ENCODE assay signal across 16 mouse cellular contexts in genomic region chr2:113902406-113902805, GRCm38 (mm10). TPM values are rescaled to one million over a fixed set of nuclear protein-coding genes. Genes with fewer than 3 reads are reported as not detected.
DNase-seq lines count a peak whose midpoint lies in the region; ATAC-seq and TF ChIP-seq lines count a peak whose summit lies in the region.
"Had no signal": no experiment of that assay in that cellular context is flagged by ENCODE, and none has a peak within 500 bp of the region (broad histone marks: within the 10 kb centered on the region; RNA-seq: fewer than 3 reads in every experiment).

No protein-coding gene starts in this region.

- H3K36me3 ChIP-seq in kidney, embryonic 15.5 days: no peaks in the 10 kb centered on the region
- H3K36me3 ChIP-seq: hindbrain, embryonic 15.5 days; limb, embryonic 13.5 days; lung, embryonic 15.5 days had no signal

- no peaks in the 10 kb centered on the region for H3K27me3 ChIP-seq in kidney, embryonic 15.5 days
- H3K27me3 ChIP-seq: hindbrain, embryonic 15.5 days; limb, embryonic 13.5 days; lung, embryonic 15.5 days had no signal

- no peak for ATAC-seq in kidney, embryonic 15.5 days (replicated peaks; ENCODE audit: low FRiP score)
- ATAC-seq: forebrain, embryonic 14.5 days had no signal

- H3K4me1 ChIP-seq in kidney, embryonic 15.5 days: no peaks in the 10 kb centered on the region
- H3K4me1 ChIP-seq in lung, adult 2 months (ENCODE audit: control insufficient read depth, insufficient read depth, low read length): peaks cover 2% of the 10 kb centered on the region; the same call in 1 of the 2 replicates
- H3K4me1 ChIP-seq: hindbrain, embryonic 15.5 days; limb, embryonic 13.5 days; lung, embryonic 15.5 days had no signal

- peak; percentile 8 for DNase-seq in kidney, adult 11 months
- DNase-seq in lung, adult 18-20 months: peak; percentile 3 to 17
- DNase-seq in lung, adult 2 months: no peak
- peak; percentile 82 for DNase-seq in adrenal gland, adult 2 months
- peak; percentile 34 for DNase-seq in adrenal gland, postnatal 25 days
- no peak for DNase-seq in left cerebral cortex, adult 9 months (ENCODE audit: low spot score in 2 of 2)
- DNase-seq: gastrocnemius, postnatal 25 days; layer of hippocampus, adult 9-11 months; right cerebral cortex, postnatal 14 days had no signal

- no peak overlapping the region for H3K4me2 ChIP-seq in kidney, embryonic 15.5 days
- H3K4me2 ChIP-seq: hindbrain, embryonic 15.5 days; limb, embryonic 13.5 days; lung, embryonic 15.5 days had no signal

- H3K9me3 ChIP-seq in kidney, embryonic 15.5 days (replicated peaks): no peaks in the 10 kb centered on the region
- H3K9me3 ChIP-seq: hindbrain, embryonic 15.5 days; limb, embryonic 13.5 days; lung, embryonic 15.5 days had no signal

- TF ChIP-seq POLR2A in lung, adult 2 months (IDR thresholded peaks at IDR 0.05; ENCODE audit: borderline replicate concordance, extremely low read depth, low read depth, low read length): no peak

- H3K27ac ChIP-seq in kidney, embryonic 15.5 days: no peak overlapping the region
- H3K27ac ChIP-seq: hindbrain, embryonic 15.5 days; kidney, postnatal 0 days; limb, embryonic 13.5 days; lung, embryonic 15.5 days had no signal

- TF ChIP-seq CTCF in lung, adult 2 months (IDR thresholded peaks at IDR 0.05; ENCODE audit: insufficient read depth, low read length): no peak

- H3K4me3 ChIP-seq in kidney, embryonic 15.5 days (replicated peaks): no peak overlapping the region
- no peak overlapping the region for H3K4me3 ChIP-seq in lung, adult 2 months (replicated peaks; ENCODE audit: extremely low read depth, low read depth, low read length)
- H3K4me3 ChIP-seq: erythroblast, embryonic 14.5 days; hindbrain, embryonic 15.5 days; limb, embryonic 13.5 days; lung, embryonic 15.5 days had no signal

- no peak overlapping the region for H3K9ac ChIP-seq in kidney, embryonic 15.5 days
- H3K9ac ChIP-seq: hindbrain, embryonic 15.5 days; limb, embryonic 13.5 days; lung, embryonic 15.5 days had no signal

RNA-seq across cellular contexts. Expression of gene Arhgap11a, which starts 53.9 kb away (rescaled TPM):
- 29.0 and 29.9 TPM in 2 replicates for polyA plus RNA-seq in kidney, embryonic 15.5 days (2015; fragmentation: Nextera tagmentation; extraction: Ambion mirVana)
- 0.60 and 1.2 TPM in 2 replicates for polyA plus RNA-seq in lung, adult 2 months (2012; rRNA removed)
- 1 to 10 TPM; 2.1 to 2.2 TPM for total RNA-seq in adrenal gland, adult 2 months (2021)
- 0.13 and 0.18 TPM in 2 replicates for polyA plus RNA-seq in adrenal gland, adult 2 months (2012; rRNA removed)
- 7.4 TPM in 2 replicates for total RNA-seq in adrenal gland, postnatal 25 days (2021)

Comparison
In these comparisons a context has a peak if more than half of its experiments do, and no peak if none do; other contexts are left out.
1. DNase-seq: peak in kidney, adult 11 months (single experiment), lung, adult 18-20 months (2 of 2), adrenal gland, adult 2 months (single experiment) and adrenal gland, postnatal 25 days (single experiment); none in lung, adult 2 months (single experiment) and left cerebral cortex, adult 9 months (0 of 2).
2. RNA of gene Arhgap11a, which starts 53.9 kb away (polyA plus RNA-seq): 29.0 to 29.9 TPM in kidney, embryonic 15.5 days; 0.60 to 1.2 TPM in lung, adult 2 months and 0.13 to 0.18 TPM in adrenal gland, adult 2 months; every median in the first group is over 10 times any median in the second.